Mouse (Mus musculus): ENCODE data around the gene Cdk4. TPM values are rescaled to one million over a fixed set of nuclear protein-coding genes. Genes with fewer than 3 reads are reported as not detected.

The Cdk4 gene
- total RNA-seq, 2 experiments from 2014 or later: 122 to 147 TPM

- DNase-seq: no peak
Observed at GRCm38 (mm10) chr10:127075080-127075479, 11.7 kb downstream of the Cdk4 start, which contains the start of gene Agap2. TSS of gene Agap2 (plus strand) at chr10:127075284.

- no peak for DNase-seq
Observed at GRCm38 (mm10) chr10:127075651-127076050, 12.3 kb downstream of the Cdk4 start.

- no peak for DNase-seq
Observed at GRCm38 (mm10) chr10:127076082-127076481, 12.7 kb downstream of the Cdk4 start.

- DNase-seq: no peak
Observed at GRCm38 (mm10) chr10:127077515-127077914, 14.2 kb downstream of the Cdk4 start.

- no peak for DNase-seq
Observed at GRCm38 (mm10) chr10:127078001-127078676, 14.8 kb downstream of the Cdk4 start.

- peak; percentile 28 for DNase-seq
Observed at GRCm38 (mm10) chr10:127078677-127079575, 15.6 kb downstream of the Cdk4 start.

- peak; percentile 43 for DNase-seq
Observed at GRCm38 (mm10) chr10:127079665-127080391, 16.5 kb downstream of the Cdk4 start.

- peak; percentile 53 for DNase-seq
Observed at GRCm38 (mm10) chr10:127080901-127081780, 17.8 kb downstream of the Cdk4 start.

GRCm38 (mm10) chr10:127081996-127082620 is 18.8 kb downstream of the Cdk4 start:
- DNase-seq: no peak

GRCm38 (mm10) chr10:127083292-127083914 is 20.1 kb downstream of the Cdk4 start:
- no peak for DNase-seq

- no peak for DNase-seq
Observed at GRCm38 (mm10) chr10:127083915-127084306, 20.6 kb downstream of the Cdk4 start.

GRCm38 (mm10) chr10:127085052-127085451 is 21.7 kb downstream of the Cdk4 start:
- no peak for DNase-seq

- DNase-seq: no peak
Observed at GRCm38 (mm10) chr10:127085633-127086032, 22.3 kb downstream of the Cdk4 start.

- peak; percentile 68 for DNase-seq
Observed at GRCm38 (mm10) chr10:127090560-127091411, 27.5 kb downstream of the Cdk4 start.

GRCm38 (mm10) chr10:127091507-127092396 is 28.4 kb downstream of the Cdk4 start:
- peak; percentile 53 for DNase-seq

GRCm38 (mm10) chr10:127092742-127093141 is 29.4 kb downstream of the Cdk4 start:
- no peak for DNase-seq

GRCm38 (mm10) chr10:127094382-127094802 is 31.1 kb downstream of the Cdk4 start:
- DNase-seq: no peak

- no peak for DNase-seq
Observed at GRCm38 (mm10) chr10:127098514-127098913, 35.2 kb downstream of the Cdk4 start.

All from gastrocnemius, postnatal 10 days (tissue).